Mouse (Mus musculus) gastrocnemius, postnatal 14 days (tissue): Measurements from ENCODE around the gene Efna2. TPM values are rescaled to one million over a fixed set of nuclear protein-coding genes. Genes with fewer than 3 reads are reported as not detected.
"Not testable (repeated sequence)": the region's sequence is repeated elsewhere in the genome, so short reads cannot be mapped to it uniquely, and the experiment has no call there.

Experiments used
- DNase-seq: peaks from one replicate; pipeline ENCODE4 v3.0.0; 2021; ENCODE audit warnings: mixed read lengths
- intact Hi-C: fragments of 180-260 bp; cut with DNase I; formaldehyde crosslinking; loops from one replicate; pipeline ENCODE4 v1.15.1; 2025; ENCODE audit warnings: low total_unique reads
- total RNA-seq, 2 experiments: library from RNA; stranded (reverse); gene quantifications; 2 replicates each; pipeline ENCODE4 v1.2.3; 2021

The Efna2 gene
- total RNA-seq, 2 experiments from 2014 or later = 0.58 to 0.98 TPM

- DNase-seq = peak; percentile 23
- intact Hi-C loops = loop anchor here (1.0 kb wide), 1 partner anchor 21 kb away; no protein-coding TSS in a partner anchor
Observed at GRCm38 (mm10) chr10:80165392-80166128, 13.7 kb upstream of the Efna2 start, which contains the start of gene Cirbp. Cirbp (plus strand) TSS chr10:80165985.

DNA sequence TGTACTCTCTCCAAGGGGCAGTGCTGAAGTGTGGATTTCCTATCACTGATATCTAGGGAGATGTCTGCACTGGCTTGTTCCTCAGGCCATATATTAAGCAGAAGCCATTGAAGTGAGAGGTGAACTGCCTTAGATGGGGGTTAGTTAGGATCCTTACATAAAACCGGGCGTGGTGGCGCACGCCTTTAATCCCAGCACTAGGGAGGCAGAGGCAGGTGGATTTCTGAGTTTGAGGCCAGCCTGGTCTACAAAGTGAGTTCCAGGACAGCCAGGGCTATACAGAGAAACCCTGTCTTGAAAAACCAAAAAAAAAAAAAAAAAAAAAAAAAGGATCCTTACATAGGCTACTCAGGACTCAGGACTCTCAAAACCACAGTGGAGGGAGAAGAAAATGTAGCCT is 13.1 kb upstream of the Efna2 start:
- DNase-seq, intact Hi-C loops: not testable (repeated sequence)

GRCm38 (mm10) chr10:80167460-80168037 is 11.7 kb upstream of the Efna2 start:
- intact Hi-C loops = no loop called here
- DNase-seq = peak; percentile 99

- intact Hi-C loops = no loop called here
- DNase-seq = peak; percentile 96
Observed at GRCm38 (mm10) chr10:80168038-80168661, 11.1 kb upstream of the Efna2 start.

- intact Hi-C loops = no loop called here
- no peak for DNase-seq
Observed at GRCm38 (mm10) chr10:80169070-80169469, 10.2 kb upstream of the Efna2 start.

GRCm38 (mm10) chr10:80169651-80170050 is 9.6 kb upstream of the Efna2 start:
- intact Hi-C loops = no loop called here
- DNase-seq = no peak

GRCm38 (mm10) chr10:80170052-80170451 is 9.2 kb upstream of the Efna2 start:
- peak; percentile 19 for DNase-seq

GRCm38 (mm10) chr10:80170601-80171021 is 8.7 kb upstream of the Efna2 start:
- intact Hi-C loops = no loop called here

More at GRCm38 (mm10) chr10:80170052-80170451, 9.2 kb upstream of the Efna2 start:
- intact Hi-C loops = no loop called here

DNA sequence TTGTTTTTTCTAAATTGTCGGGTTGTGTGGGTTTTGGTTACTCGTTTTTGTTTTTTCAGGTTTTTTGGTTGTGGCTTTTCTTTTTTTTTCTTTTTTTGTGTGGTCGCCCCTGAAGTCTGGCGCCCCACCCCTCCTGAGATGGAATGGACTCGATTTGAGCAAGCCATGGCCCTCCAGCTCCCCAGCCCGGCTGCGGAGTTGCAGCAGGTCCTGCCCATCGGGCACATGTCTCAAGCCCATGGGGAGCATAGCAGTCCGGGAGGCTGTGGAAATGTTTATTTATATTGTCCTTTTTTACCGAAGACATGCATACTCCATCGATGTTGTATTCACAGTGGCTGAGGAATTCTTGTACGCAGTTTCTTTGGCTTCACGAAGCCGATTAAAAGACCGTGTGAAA is 8.0 kb upstream of the Efna2 start:
- intact Hi-C loops = no loop called here
- no peak for DNase-seq

More at GRCm38 (mm10) chr10:80170601-80171021, 8.7 kb upstream of the Efna2 start:
- DNase-seq = peak; percentile 14

GRCm38 (mm10) chr10:80171760-80172526 is 7.3 kb upstream of the Efna2 start:
- peak; percentile 31 for DNase-seq
- intact Hi-C loops = no loop called here

GRCm38 (mm10) chr10:80172527-80173292 is 6.6 kb upstream of the Efna2 start, which contains the start of gene 1600002K03Rik:
1600002K03Rik (plus strand) TSS chr10:80172944.
- DNase-seq = peak; percentile 85
- intact Hi-C loops = no loop called here

- intact Hi-C loops = no loop called here
- DNase-seq = no peak
Observed at GRCm38 (mm10) chr10:80173358-80173757, 5.9 kb upstream of the Efna2 start.

- intact Hi-C loops = no loop called here
- no peak for DNase-seq
Observed at GRCm38 (mm10) chr10:80173955-80174640, 5.2 kb upstream of the Efna2 start.

GRCm38 (mm10) chr10:80174705-80175104 is 4.6 kb upstream of the Efna2 start:
- intact Hi-C loops = no loop called here
- no peak for DNase-seq

- intact Hi-C loops = loop anchor here (2.0 kb wide), 1 partner anchor 69 kb away; no protein-coding TSS in a partner anchor
- no peak for DNase-seq
Observed at GRCm38 (mm10) chr10:80175536-80176269, 3.6 kb upstream of the Efna2 start.

- intact Hi-C loops = loop anchor here (2.0 kb wide), 1 partner anchor 68 kb away; no protein-coding TSS in a partner anchor
- no peak for DNase-seq
Observed at GRCm38 (mm10) chr10:80176270-80176834, 2.9 kb upstream of the Efna2 start.
